Mouse (Mus musculus): ENCODE measurements around the gene Actr10.
A peak's percentile ranks its signal among the peaks of the same experiment; 100 is the strongest.

DNA sequence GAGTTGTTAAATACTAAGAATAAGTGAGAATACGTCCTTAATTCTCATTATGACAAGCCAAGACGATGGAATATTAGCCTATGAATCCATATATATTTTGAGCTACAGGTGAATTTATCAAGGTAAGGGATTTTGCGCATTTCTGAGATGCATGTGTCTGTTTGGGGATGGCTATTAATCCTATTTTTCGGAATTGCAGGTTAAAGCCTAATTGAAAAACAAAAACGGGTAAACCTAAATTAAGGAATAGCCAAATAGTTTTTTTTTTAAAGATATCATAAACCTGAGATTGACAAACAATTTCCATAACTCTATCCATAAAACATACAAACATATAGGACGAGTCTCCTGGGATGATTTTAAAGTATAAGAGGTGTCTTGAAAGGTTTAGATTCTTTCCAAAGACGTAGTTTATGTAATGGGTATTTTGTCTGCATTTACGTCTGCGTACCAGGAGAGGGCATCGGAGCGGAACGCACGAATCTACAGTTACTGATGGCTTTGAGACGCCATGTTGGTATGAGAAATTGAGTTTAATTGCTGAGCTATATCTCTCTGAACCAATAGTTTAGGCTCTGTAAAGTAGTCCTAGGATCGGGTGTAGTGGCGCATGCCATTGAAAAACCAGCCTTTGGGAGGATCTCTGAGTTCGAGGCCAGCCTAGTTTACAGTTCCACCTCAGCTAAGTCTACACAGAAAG lies 32.0 kb downstream of the Actr10 start:
- TF ChIP-seq CTCF (IDR thresholded peaks at IDR 0.05; ENCODE audit: low read depth, low read length) (peak; percentile 68), GATA1 (IDR thresholded peaks at IDR 0.05; ENCODE audit: borderline replicate concordance, low read length) (no peak), TAL1 (conservative IDR thresholded peaks at IDR 0.05; ENCODE audit: low read depth, low read length) (no peak), POLR2AphosphoS5 (IDR thresholded peaks at IDR 0.05; ENCODE audit: insufficient replicate concordance, low read depth, low read length) (no peak), GATA2 (IDR thresholded peaks at IDR 0.05; ENCODE audit: borderline replicate concordance, low read depth, low read length) (no peak)
